Mouse (Mus musculus) midbrain, embryonic 13.5 days (tissue): ENCODE data around the gene Sema3a. TPM values are rescaled to one million over a fixed set of nuclear protein-coding genes. Genes with fewer than 3 reads are reported as not detected.

ENCODE experiments used
- ATAC-seq: fragments of 200-750 bp; cut with Nextera tagmentation; 2 replicates; pipeline ENCODE4 v1.8.0; 2017; ENCODE audit warnings: mild to moderate bottlenecking, moderate TSS enrichment, moderate library complexity
- H3K27ac ChIP-seq: fragments of 300-500 bp; sonication (generic); 2 replicates; pipeline ENCODE4 v1.5.1; 2015; ENCODE audit warnings: inconsistent platforms, mild to moderate bottlenecking, moderate library complexity
- H3K27me3 ChIP-seq: fragments of 300-500 bp; sonication (generic); 2 replicates; pipeline ENCODE4 v1.6.1; 2015; ENCODE audit warnings: mild to moderate bottlenecking, inconsistent platforms
- H3K36me3 ChIP-seq: fragments of 300-500 bp; sonication (generic); 2 replicates; pipeline ENCODE4 v1.6.1; 2015; ENCODE audit warnings: mild to moderate bottlenecking, inconsistent platforms
- H3K4me1 ChIP-seq: fragments of 300-500 bp; sonication (generic); replicated peaks from 2 replicates; pipeline ENCODE4 v1.6.1; 2015; ENCODE audit warnings: inconsistent platforms
- H3K4me2 ChIP-seq: fragments of 300-500 bp; sonication (generic); replicated peaks from 2 replicates; pipeline ENCODE4 v1.6.1; 2015; ENCODE audit warnings: moderate library complexity, mild to moderate bottlenecking, inconsistent platforms
- H3K4me3 ChIP-seq: fragments of 300-500 bp; sonication (generic); replicated peaks from 2 replicates; pipeline ENCODE4 v1.5.1; 2015; ENCODE audit warnings: mild to moderate bottlenecking, inconsistent platforms
- H3K9ac ChIP-seq: fragments of 300-500 bp; sonication (generic); replicated peaks from 2 replicates; pipeline ENCODE4 v1.6.1; 2015; ENCODE audit warnings: mild to moderate bottlenecking, inconsistent platforms
- H3K9me3 ChIP-seq: fragments of 300-500 bp; sonication (generic); 2 replicates; pipeline ENCODE4 v1.6.1; 2016; ENCODE audit warnings: mild to moderate bottlenecking, inconsistent platforms
- WGBS: fragments of 180-500 bp; shearing (Covaris S2); methylation state at CpG from one replicate; pipeline ENCODE4 v1.1.7; 2015; 5-methylcytosine and 5-hydroxymethylcytosine counted together
- polyA plus RNA-seq: library from polyadenylated mRNA; unstranded; fragments of >200 nt; fragmentation: Nextera tagmentation; extraction: Ambion mirVana; gene quantifications from 2 replicates; pipeline ENCODE4 v1.2.1, GENCODE M21; 2015

Sema3a gene
- polyA plus RNA-seq, 1 experiment from 2014 or later, result 4.5 TPM

DNA sequence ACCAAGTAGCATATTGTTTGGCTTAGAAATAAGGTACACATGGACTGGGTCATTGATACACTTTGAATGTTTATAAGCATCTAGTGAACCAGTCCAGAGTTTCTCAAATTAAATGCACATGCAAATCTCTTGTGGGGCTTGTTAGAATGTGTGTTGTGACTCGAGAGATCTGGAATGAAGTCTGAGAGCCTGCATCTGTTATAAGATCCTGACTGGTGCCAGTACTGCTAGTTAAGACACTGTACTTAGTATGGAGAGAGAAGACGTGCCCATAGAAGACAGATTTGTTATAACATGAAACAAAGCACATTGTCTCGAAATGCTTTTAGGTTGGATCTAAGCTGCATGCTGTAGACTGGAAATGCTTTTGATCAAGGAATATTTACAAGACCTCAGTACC, 511.0 kb downstream of the Sema3a start:
- no peak for ATAC-seq
- Histone ChIP-seq H3K9ac (no peak overlapping the region), H3K4me1 (no peaks in the 10 kb centered on the region), H3K36me3 (no peaks in the 10 kb centered on the region), H3K27ac (no peak overlapping the region), H3K27me3 (peaks cover 17% of the 10 kb centered on the region), H3K4me3 (no peak overlapping the region), H3K9me3 (no peaks in the 10 kb centered on the region), H3K4me2 (no peak overlapping the region)
- WGBS, result 61% methylated on average over 3 of the region's 3 CpGs
